Comparison of ENCODE assay signal across 17 mouse cellular contexts in the genomic region with DNA sequence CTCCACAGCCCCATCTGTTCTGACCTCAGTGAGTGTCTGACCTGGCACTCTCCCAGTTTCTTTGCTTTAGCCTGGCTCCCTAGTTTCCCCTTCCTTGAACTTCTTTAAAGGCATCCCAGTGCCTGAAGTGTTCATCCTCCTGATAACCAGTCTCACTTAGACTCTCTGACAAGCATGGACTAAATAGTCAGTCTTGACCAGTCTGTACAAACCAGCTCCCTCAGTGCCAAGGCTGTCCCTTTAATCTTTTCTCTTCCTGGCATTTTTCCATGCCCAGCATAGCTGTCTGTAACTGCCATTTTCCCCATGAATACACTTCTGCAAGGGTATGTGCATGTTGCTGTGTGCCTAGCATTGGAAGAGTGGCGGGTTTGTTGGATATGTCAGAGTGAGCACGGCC.
"Had no signal": no experiment of that assay in that cellular context is flagged by ENCODE, and none has a peak within 500 bp of the region (broad histone marks: within the 10 kb centered on the region; RNA-seq: fewer than 3 reads in every experiment).

No protein-coding gene starts in this region.

- H3K27ac ChIP-seq: kidney, embryonic 15.5 days; limb, embryonic 13.5 days; liver, embryonic 15.5 days; neural tube, embryonic 13.5 days; stomach, embryonic 15.5 days had no signal

- H3K4me2 ChIP-seq: kidney, embryonic 15.5 days; limb, embryonic 13.5 days; liver, embryonic 11.5 days; liver, embryonic 15.5 days; lung, embryonic 14.5 days; neural tube, embryonic 13.5 days; stomach, embryonic 15.5 days had no signal

- H3K9ac ChIP-seq: kidney, embryonic 15.5 days; limb, embryonic 13.5 days; liver, embryonic 15.5 days; lung, embryonic 14.5 days; neural tube, embryonic 13.5 days; stomach, embryonic 15.5 days had no signal

- H3K9me3 ChIP-seq: kidney, embryonic 15.5 days; limb, embryonic 13.5 days; liver, embryonic 15.5 days; neural tube, embryonic 13.5 days; stomach, embryonic 15.5 days had no signal

- H3K4me3 ChIP-seq: kidney, embryonic 15.5 days; limb, embryonic 13.5 days; liver, embryonic 15.5 days; megakaryocyte, embryonic 14.5 days; neural tube, embryonic 13.5 days; stomach, embryonic 15.5 days had no signal

- H3K27me3 ChIP-seq: kidney, embryonic 15.5 days; limb, embryonic 13.5 days; liver, embryonic 15.5 days; neural tube, embryonic 13.5 days; stomach, embryonic 15.5 days had no signal

- DNase-seq: kidney, adult 2 months; kidney, postnatal 14 days; left cerebral cortex, postnatal 4 days; lung, embryonic 14.5 days; lung, postnatal 10 days; lung, postnatal 4 days; midbrain, embryonic 14.5 days; retina, postnatal 1 day; right cerebral cortex, postnatal 4 days; thymus, postnatal 36 days had no signal

- H3K4me1 ChIP-seq: liver, embryonic 15.5 days; stomach, embryonic 15.5 days had no signal
